Mouse (Mus musculus) kidney, adult 2 months (tissue): ENCODE results near the gene 1700021F05Rik.

Source experiments
- CTCF ChIP-seq: fragments of 200-500 bp; conservative IDR thresholded peaks from 2 replicates; pipeline ENCODE4 v1.5.1; 2011; ENCODE audit warnings: low read depth, mild to moderate bottlenecking, control low read depth, low read length, moderate library complexity, mixed read lengths; ENCODE audit not compliant: insufficient read depth, insufficient read length
- POLR2A ChIP-seq: fragments of 200-500 bp; IDR thresholded peaks from one replicate; pipeline ENCODE4 v1.6.1; 2011; ENCODE audit warnings: low read depth, low read length, control low read depth

- no peak for TF ChIP-seq POLR2A
- TF ChIP-seq CTCF, result no peak
Observed at GRCm38 (mm10) chr10:43578366-43578753, 37.6 kb upstream of the 1700021F05Rik start.
